Mouse (Mus musculus) retina, embryonic 14.5 days (tissue): ENCODE data around the gene Zan.

Source experiments
- DNase-seq: peaks from one replicate; pipeline ENCODE4 v3.0.0-alpha.2; 2015; ENCODE audit warnings: low spot score

The Zan gene

DNA sequence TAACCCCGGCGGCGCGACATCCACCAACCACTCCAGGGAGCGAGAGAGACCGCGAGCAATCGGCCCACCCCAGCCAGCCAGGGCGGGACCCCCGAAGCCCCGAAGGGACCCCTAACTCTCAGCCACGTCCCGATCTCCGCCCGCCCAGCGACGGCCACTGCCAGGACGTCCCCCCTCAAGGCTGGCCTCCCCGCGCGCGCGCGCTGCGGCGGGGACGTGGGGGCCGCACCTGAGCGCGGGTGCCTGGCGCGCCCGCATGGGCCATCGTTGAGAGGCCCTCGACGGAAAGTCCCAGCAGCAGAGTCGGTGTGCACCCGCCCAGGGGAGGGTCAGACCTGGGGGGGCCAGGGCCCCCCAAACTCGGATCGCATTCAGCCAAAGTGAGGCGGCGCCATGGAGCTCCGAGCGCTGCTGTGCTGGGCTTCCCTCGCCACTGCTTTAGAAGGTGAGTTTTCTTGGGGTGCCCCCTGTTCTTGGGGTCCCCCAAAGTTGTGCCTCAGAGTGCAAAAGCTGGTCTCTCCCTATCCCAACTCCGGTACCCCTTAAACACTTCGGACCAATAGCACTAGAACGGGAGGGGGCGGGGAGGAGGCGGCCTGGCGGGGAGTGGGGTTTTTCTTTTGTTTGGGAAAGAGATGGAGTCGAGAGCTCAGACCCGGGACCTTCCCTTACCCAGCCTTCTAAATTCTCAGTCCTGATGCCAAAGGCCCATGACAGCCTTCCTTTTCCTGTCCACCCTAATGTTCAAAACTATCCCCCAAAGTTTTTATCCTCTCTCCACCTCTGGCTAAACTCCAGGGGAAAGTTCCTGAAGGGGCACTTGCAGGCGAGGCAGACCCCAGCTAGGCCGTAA is 126.4 kb downstream of the Zan start:
- peak; percentile 10 for DNase-seq

DNA sequence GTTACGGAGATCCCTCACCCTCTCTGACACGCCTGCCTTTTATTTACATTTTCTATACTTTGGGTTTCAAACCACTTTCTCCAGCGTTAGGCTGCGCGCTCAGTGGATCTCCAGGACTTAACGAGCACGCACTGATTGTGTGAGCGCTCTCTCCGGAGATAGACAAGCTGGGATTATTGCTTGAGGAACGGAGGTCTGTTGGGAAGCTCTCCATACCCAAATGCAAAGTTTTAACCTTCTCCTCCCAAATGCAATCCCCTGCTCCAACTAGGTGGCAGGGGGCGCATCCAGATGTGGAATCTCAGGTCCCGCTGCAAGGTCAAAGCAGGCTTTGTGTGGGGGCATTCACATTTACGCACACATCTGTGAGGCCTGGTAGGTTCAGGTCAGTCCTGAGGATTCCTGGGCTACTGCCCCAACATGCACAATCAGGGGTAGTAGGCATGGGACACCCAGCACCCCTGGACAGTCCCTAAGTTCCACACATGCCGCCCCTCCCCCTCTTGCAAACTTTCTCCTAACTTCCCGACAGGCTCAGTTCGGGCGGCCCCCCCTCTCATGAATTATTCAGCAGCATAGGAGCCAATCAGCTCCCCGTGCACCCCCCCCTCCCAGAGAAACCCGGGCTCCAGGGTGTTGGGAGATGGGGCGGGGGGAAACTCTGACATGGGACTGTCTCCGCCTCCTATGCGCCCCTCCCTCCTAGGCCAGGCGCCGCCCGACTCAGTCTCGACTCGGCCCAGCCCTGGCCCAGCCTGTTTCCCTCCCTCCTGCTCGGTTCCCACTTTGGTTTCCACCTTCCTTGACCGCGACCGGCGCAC is 127.3 kb downstream of the Zan start, which contains the start of gene Ephb4:
TSS of gene Ephb4 (plus strand) at position 726 of the 821 bp plus-strand sequence.
- DNase-seq, result peak; percentile 87

DNA sequence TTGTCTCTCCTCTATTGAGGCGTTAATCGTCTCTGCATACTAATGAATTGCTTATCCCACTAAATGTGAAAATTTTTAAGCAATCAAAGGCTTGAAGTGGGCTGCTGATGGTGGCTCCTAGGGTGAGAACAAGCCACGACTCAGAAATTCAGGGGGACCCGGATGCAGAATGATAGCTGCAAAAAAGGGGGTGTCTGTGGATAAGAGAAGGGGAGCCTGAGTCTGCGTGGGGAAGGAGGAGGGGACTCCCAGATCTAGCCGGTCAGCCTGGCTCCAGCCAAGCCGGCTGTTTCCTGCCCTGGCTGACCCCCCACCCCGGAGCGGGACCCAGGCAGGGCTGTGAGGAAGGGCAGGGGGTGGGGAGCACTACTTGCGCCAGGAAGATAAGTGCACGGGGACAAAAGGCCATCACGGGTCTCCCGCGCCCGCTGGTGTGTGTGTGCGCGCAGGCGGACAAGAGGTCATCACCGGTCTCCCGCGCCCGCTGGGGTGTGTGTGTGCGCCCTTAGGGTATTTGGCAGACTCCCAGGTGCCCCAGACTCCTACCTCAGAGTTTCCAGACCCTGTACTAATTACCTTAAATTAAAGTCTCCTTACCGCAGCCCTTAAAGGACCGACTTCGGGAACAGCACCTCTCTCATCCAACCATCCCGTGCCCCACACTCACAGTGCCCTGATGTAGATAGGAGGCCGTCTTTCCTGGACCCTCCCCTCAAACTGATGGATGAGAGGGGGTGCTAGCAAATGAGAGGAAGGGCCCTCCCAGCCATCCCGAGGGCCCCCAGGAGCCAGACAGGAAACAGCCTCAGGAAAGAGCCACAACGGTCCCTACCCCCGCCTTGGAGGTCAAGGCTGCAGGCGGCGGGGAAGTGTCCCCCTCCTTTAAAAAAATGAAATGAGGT is 128.1 kb downstream of the Zan start:
- no peak for DNase-seq

DNA sequence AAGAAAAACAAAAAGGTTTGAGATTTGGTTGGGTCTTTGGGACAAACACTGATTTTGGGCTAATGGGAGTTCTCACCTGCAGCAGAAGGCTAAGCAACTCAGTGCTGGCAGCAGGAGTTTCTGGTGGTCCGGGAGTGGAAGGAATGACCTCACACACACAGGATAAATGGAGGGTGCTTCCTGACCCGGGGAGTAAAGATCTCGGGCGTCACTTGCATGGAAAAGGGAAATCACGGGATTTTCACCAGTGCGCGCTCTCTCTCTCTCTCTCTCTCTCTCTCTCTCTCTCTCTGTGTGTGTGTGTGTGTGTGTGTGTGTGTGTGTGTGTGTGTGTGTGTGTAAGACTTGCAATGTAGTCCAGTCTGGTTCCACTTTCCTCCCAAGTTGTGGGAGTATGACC is 129.0 kb downstream of the Zan start:
- no peak for DNase-seq

DNA sequence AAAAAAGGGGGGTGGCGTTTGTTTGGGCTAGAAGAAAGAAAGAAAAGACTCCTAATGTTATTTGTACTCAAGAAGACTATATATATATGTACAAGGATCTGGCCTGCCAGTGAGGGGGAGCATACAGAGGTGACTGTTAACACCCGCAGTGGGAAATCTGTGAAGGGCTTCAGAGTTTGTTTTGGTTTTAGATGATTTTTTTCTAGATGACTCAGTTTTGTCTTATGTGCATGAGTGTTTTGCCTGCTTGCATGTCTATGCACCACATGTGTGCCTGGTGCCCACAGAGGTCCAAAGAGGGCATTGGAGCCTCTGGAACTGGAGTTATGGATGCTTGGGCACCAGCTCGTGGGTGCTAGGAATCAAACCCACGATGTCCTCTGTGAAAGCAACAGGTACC is 129.9 kb downstream of the Zan start:
- DNase-seq, result no peak

DNA sequence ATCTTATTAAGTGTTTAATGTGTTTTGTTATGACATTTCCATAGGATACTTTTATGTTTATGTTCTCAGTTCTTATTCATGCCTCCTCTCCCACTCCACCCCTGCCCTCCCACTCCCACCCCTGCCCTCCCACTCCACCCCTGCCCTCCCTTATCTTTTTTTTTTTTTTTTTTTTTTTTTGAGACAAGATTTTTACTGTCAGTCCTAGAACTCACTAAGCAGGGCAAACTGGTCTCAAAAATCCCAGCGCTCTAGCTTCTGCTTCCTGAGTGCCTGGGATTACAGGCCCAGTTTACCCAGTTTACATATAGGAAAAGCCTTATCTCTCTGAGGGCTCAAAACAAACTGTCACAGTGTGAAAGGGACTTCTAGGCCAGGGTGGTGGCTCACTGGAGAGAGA is 130.5 kb downstream of the Zan start:
- no peak for DNase-seq

DNA sequence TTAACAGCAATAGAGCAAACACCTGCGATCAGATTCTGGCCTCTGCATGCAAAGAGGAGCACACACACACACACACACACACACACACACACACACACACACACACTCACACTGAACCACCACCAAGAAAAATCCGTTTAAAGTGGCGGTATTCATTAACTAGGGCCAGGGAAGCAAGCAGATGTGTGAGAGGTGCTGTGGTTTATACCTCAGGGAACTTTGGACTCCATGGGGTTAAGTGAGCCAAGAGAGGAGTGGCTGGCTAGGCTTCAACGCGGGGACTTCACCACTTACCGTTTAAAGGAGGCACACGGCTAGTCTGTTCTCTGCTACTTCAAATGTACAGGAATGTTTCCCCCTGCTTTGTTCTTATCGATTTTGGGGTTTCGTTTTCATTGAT is 131.0 kb downstream of the Zan start:
- no peak for DNase-seq

DNA sequence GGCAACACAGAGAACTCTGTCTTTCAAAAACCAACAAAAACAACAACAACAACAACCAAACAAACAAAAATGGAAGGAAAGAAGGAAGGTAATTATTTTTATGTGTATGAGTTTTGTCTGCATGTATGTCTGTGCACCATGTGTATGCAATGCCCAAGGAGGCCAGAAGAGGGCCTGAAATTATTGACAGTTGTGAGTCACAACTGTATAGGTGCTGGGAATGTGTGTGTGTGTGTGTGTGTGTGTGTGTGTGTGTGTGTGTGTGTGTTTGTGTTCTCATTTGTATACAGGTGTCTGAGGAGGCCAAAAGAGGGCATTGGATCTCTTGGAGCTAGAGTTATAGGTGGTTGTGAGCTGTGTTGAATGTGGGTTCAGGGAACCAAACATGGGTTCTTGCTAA is 133.0 kb downstream of the Zan start:
- no peak for DNase-seq

DNA sequence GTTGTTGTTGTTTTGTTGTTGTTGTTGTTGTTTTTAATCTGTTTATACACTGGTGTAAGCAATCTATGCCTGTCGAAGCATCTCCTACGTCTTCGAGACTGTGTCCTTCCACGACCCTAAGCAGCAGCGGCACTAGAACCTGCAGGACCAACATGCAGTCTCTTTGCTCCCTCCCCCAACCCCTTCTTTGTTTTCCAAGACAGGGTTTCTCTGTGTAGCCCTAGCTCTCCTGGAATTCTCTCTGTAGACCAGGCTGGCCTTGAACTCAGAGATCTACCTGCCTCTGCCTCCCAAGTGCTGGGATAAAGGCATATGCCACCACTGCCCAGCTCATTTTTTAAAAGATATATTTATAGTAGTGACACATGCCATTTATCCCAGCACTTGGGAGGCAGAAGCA is 133.5 kb downstream of the Zan start:
- no peak for DNase-seq

DNA sequence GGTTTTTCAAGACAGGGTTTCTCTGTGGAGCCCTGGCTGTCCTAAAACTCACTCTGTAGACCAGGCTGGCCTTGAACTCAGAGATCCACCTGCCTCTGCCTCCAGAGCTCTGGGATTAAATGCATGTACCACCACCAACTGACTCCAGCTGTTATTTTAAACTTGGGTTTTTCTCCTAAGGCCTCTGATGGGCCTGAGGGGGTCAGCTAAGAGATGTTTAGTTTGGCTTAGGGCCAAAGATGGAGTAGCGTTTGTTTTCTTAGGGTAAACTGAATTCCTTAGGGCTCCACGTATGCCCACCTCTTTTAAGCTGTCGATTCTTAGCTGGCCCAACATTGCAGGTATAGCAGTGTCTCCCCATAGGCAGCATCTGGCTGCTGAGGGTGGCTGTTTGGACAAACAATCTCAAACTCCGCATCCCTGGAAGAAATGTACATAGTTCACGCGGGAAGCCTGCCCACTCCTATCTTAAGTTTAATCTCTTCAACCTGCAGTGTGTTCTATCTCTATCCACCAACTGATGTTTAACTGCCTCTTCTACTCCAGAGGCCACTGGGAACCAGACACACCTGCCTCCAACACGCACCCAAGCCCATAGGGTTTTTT is 134.4 kb downstream of the Zan start:
- DNase-seq, result no peak

DNA sequence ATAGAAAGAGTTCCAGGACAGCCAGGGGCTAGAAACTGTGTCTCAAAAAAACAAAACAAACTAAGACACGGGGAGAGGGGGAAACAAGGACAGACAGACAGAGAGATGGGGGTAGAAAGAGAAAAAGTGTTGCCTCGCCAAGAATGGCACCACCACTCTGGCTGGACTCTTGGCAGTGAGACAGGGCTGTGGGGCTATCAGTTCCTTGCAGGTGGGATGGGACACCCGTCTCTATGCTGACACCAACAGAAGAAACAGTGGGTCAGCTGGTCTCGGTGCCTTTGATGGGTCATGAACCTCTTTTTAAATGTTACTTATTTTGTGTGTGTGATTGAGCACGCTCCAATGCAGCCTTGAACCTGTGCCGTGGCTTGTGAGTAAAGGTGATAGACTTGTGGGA is 136.6 kb downstream of the Zan start:
- DNase-seq, result no peak

DNA sequence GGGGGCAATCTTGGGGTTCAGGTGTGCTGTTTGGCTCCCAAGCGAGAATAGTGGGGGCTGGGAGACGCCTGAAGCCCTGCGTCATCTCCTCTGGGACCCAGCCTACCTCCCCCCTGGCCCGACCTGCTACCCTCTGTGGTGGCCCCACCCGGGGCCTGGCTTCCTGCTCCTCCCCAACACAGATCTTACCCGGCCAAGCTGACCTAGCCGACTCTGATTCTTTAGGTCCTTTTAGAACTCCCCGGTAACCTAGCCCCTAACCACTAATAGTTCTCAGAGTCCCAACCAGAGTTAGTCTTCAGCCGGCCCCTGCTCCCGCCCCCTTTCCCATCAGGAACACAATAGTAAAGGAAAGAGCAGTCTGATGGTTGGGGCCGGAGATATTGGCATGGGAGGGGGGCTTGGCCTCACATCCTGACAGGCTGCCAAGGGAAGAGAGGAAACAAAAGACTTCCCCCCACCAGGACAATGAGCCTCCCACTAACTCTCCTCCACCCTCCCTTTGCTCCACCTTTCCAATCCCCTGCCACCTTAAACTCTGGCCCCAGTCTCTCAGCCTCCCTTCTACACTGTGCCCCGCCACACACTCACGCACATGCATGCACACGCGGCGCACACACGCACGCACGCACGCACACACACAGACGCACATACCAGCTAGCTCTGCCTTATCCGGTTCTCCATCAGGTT is 137.4 kb downstream of the Zan start:
- DNase-seq, result no peak

DNA sequence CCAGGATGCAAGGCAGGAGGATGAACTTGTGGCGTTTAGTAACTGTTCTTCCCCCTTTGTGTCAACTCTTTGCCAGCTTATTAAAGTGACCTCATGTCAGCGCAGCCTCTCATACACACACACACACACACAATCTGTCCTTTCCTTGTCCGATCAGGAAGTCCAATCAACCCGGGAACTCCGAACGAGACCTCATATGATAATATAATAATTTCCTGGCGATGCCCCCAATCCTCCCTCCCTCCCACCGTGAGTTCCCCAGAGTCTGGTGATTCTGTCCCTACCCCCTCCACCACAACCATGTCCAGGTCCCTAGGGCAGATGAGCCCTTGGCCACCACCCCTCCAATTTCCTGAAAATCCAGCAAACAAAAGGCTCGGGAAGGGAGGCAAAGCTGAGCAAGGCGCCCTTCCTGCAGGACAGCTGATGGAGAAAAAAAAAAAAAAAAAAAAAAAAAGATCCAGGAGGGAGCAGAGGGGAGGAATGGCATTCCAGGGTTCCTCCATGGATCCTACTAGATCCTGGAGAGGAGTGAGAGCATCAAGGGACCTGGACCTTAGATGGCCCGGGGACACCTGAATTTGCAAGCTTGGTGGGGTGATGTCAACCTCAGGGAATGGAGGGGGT is 138.1 kb downstream of the Zan start:
- peak; percentile 66 for DNase-seq

DNA sequence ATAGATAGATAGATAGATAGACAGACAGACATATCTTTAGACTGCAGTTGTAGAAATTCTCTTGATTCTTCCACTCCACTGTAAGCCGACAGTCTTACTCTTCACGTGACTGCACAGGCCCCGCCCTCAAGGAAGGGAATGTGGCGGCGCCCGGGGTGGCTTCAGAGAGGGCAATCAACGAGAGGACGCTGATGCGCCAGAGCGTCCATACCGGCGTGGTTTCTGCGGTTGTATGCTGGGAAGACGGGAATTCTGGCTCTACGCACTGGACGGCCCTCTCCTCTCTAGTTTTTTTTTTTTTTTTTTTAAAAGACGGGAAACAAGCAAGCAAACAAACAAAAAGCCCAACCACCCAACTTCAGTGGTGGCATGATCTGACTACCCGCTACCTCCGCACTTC is 138.6 kb downstream of the Zan start:
- DNase-seq, result peak; percentile 90

DNA sequence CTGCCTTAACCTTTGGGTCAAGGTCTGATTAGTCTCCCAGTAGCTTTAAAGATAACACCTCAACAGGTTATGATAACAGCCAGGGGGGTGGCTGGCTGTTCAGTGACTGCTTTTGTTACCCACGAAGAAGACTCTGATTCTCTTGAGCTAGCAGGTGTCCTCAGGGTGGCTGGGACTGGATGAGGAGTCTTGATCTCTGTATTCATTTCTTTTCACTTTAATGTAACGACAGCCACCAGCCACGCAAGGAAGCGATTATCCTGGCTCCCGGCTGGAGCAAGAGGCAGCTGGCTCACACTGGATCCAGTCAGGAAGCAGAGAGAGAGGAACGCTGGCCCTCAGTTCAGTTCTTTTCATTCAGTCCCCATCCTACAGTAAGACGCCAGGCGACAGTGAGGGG is 139.7 kb downstream of the Zan start:
- no peak for DNase-seq

DNA sequence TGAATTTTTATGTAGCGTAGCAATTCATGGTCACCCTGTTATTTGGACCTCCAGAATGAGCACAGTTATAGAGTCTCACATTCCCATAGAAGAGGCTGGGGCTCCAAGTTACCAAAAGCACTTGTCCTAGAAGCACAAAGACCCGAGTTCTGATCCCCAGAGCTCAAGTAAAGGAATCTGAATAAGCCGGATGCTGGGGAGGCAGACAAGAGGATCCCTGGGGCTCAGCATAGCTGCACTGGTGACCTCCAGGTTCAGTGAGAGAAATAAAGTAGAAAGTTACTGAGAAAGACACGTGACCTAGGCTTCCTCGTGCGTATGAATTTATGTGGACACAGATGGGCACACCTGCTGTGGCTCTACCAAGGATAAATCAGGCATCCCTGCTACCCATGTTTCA is 141.8 kb downstream of the Zan start:
- no peak for DNase-seq

DNA sequence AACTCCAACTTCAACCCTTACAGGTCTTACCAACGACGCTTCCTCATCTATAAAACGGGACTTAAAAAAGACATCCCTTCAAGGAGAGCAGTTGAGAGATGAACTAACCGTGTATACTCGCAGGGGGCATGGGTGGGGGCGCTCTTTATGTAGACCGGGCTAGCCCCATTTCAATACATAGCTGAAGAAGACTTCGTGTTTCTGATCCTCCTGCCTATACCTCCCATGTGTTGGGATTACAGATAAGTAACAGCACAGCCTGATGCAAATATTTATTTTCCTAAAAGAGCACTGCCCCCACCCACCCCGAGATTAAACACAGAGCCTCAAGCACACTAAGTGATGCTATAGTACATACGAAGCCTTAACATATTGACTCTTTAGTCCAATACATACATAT is 142.5 kb downstream of the Zan start:
- DNase-seq, result no peak

DNA sequence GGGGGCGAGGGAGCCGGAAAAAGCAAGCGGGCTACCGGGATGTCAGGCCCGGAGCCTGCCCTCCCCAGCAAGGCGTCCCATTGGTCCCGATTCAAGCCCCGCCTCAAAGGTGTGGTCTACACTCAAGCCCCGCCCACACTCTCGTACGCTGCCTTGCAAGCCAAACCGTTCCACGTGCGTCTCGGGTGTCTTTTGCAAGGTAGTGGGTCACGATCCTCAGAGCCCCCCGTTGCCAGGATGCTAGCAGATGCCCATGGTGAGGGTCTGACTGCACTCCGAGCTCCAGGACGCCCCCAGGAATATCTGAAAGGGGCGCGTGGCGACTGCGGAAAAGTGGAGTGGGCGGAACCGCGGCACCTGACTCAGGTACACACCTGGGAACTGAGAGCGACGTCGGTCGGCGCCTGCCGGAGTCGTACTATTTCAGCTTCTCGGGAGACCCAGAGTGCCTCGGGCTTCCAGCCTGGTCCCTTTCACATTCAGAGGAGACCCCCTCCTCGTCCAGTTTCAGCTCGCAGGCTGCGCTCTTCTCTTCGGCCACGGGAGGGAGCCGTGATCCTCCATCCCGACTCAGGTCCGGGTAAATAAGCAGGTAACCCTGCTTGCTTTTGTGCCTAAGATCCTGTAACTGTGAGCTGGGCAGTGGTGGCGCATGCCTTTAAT is 143.2 kb downstream of the Zan start, which contains the start of gene Slc12a9:
TSS of gene Slc12a9 (minus strand) at position 86 of the 663 bp plus-strand sequence.
- DNase-seq, result peak; percentile 96

DNA sequence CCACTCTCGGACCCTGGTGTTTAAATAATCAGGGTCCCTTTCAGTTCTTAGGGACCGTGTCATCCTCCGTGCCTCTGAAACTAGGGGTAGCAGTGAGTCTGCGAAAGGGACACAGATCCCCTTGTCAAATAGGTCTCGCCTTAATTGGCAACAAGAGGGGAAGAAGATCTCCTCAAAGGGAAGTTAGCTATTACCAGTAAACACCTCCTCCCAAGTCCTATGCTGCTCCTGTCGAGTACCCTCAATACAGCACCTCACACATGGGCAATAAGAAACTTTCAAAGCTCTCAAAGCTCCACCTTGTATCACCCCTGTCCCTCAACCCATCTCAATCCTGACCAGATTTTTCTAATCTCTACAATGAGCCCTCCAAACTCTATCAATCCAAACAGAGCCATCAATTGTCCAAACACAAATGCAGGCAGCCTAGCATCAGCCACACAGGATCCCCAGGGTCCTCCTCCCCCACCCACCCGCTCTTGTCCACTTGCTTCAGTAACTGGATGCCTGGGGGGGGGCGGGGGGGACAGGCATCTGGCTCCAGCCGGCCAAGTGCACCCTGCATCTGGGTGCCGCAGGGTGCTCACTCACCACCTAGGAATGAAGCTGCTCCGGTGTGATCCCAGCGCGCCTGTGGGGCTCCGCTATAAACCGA is 143.9 kb downstream of the Zan start:
- DNase-seq, result no peak

DNA sequence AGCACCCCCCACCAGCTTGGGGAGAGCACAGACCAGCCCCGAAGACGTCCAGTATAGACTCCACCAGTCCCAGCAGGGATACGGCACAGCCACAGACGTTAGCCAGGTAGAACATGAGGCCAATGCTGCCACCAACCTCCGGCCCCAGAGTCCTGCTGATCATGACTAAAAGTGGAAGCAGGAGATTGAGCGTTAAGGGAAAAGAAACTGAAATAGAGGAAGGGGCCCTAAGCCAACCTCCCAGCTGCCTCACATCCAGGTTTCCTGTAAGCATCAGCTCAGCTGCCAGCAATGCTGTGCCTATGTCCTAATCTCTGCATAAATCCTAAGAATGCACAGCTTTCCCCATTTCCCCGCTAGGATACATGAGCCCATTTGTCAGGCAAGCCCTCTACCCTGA is 146.0 kb downstream of the Zan start:
- no peak for DNase-seq
